Mouse (Mus musculus) midbrain, embryonic 13.5 days (tissue): ENCODE data around the gene Ylpm1. TPM values are rescaled to one million over a fixed set of nuclear protein-coding genes. Genes with fewer than 3 reads are reported as not detected.

Experiments
- ATAC-seq: fragments of 200-750 bp; cut with Nextera tagmentation; 2 replicates; pipeline ENCODE4 v1.8.0; 2017; ENCODE audit warnings: mild to moderate bottlenecking, moderate TSS enrichment, moderate library complexity
- H3K27ac ChIP-seq: fragments of 300-500 bp; sonication (generic); 2 replicates; pipeline ENCODE4 v1.5.1; 2015; ENCODE audit warnings: inconsistent platforms, mild to moderate bottlenecking, moderate library complexity
- H3K27me3 ChIP-seq: fragments of 300-500 bp; sonication (generic); 2 replicates; pipeline ENCODE4 v1.6.1; 2015; ENCODE audit warnings: mild to moderate bottlenecking, inconsistent platforms
- H3K36me3 ChIP-seq: fragments of 300-500 bp; sonication (generic); 2 replicates; pipeline ENCODE4 v1.6.1; 2015; ENCODE audit warnings: mild to moderate bottlenecking, inconsistent platforms
- H3K4me1 ChIP-seq: fragments of 300-500 bp; sonication (generic); replicated peaks from 2 replicates; pipeline ENCODE4 v1.6.1; 2015; ENCODE audit warnings: inconsistent platforms
- H3K4me2 ChIP-seq: fragments of 300-500 bp; sonication (generic); replicated peaks from 2 replicates; pipeline ENCODE4 v1.6.1; 2015; ENCODE audit warnings: moderate library complexity, mild to moderate bottlenecking, inconsistent platforms
- H3K4me3 ChIP-seq: fragments of 300-500 bp; sonication (generic); replicated peaks from 2 replicates; pipeline ENCODE4 v1.5.1; 2015; ENCODE audit warnings: mild to moderate bottlenecking, inconsistent platforms
- H3K9ac ChIP-seq: fragments of 300-500 bp; sonication (generic); replicated peaks from 2 replicates; pipeline ENCODE4 v1.6.1; 2015; ENCODE audit warnings: mild to moderate bottlenecking, inconsistent platforms
- H3K9me3 ChIP-seq: fragments of 300-500 bp; sonication (generic); 2 replicates; pipeline ENCODE4 v1.6.1; 2016; ENCODE audit warnings: mild to moderate bottlenecking, inconsistent platforms
- WGBS: fragments of 180-500 bp; shearing (Covaris S2); methylation state at CpG from one replicate; pipeline ENCODE4 v1.1.7; 2015; 5-methylcytosine and 5-hydroxymethylcytosine counted together
- polyA plus RNA-seq: library from polyadenylated mRNA; unstranded; fragments of >200 nt; fragmentation: Nextera tagmentation; extraction: Ambion mirVana; gene quantifications from 2 replicates; pipeline ENCODE4 v1.2.1, GENCODE M21; 2015

The Ylpm1 gene
- polyA plus RNA-seq, 1 experiment from 2014 or later = 40.2 TPM

- no peaks in the 10 kb centered on the region for H3K27me3 ChIP-seq
- 88% methylated on average over 1 of the region's 1 CpGs for WGBS
- H3K36me3 ChIP-seq = peaks cover 5% of the 10 kb centered on the region; the same call in 1 of the 2 replicates
- no peak for ATAC-seq
- H3K27ac ChIP-seq = no peak overlapping the region
- no peaks in the 10 kb centered on the region for H3K4me1 ChIP-seq
- H3K9me3 ChIP-seq = no peaks in the 10 kb centered on the region
- H3K4me2 ChIP-seq = no peak overlapping the region
- H3K4me3 ChIP-seq = no peak overlapping the region
- H3K9ac ChIP-seq = no peak overlapping the region
Measured at GRCm38 (mm10) chr12:85022071-85022470, 25.9 kb downstream of the Ylpm1 start.

GRCm38 (mm10) chr12:85032710-85033109 lies 36.6 kb downstream of the Ylpm1 start:
- no peaks in the 10 kb centered on the region for H3K27me3 ChIP-seq
- H3K27ac ChIP-seq = no peak overlapping the region
- no peak overlapping the region for H3K4me2 ChIP-seq
- H3K9ac ChIP-seq = no peak overlapping the region
- ATAC-seq = no peak
- peaks cover 46% of the 10 kb centered on the region for H3K36me3 ChIP-seq
- 98% methylated on average over 2 of the region's 2 CpGs for WGBS
- no peak overlapping the region for H3K4me3 ChIP-seq
- 0 out of 2 replicates have a peak, but pooled peaks cover 3% of the 10 kb centered on the region for H3K9me3 ChIP-seq
- H3K4me1 ChIP-seq = no peaks in the 10 kb centered on the region

GRCm38 (mm10) chr12:85051218-85051617 lies 55.1 kb downstream of the Ylpm1 start:
- Histone ChIP-seq H3K9ac (no peak overlapping the region), H3K27me3 (no peaks in the 10 kb centered on the region), H3K4me3 (no peak overlapping the region), H3K36me3 (peaks cover 62% of the 10 kb centered on the region), H3K27ac (no peak overlapping the region), H3K9me3 (no peaks in the 10 kb centered on the region), H3K4me1 (no peaks in the 10 kb centered on the region), H3K4me2 (no peak overlapping the region)
- no peak for ATAC-seq
- WGBS = 87% methylated on average over 6 of the region's 6 CpGs

- H3K27ac ChIP-seq = no peak overlapping the region
- no peaks in the 10 kb centered on the region for H3K9me3 ChIP-seq
- H3K36me3 ChIP-seq = peaks cover 68% of the 10 kb centered on the region
- no peak overlapping the region for H3K4me2 ChIP-seq
- H3K4me3 ChIP-seq = no peak overlapping the region
- H3K9ac ChIP-seq = no peak overlapping the region
- no peak for ATAC-seq
- H3K27me3 ChIP-seq = no peaks in the 10 kb centered on the region
- no peaks in the 10 kb centered on the region for H3K4me1 ChIP-seq
Measured at GRCm38 (mm10) chr12:85071043-85071442, 74.9 kb downstream of the Ylpm1 start.

GRCm38 (mm10) chr12:85077100-85077499 lies 81.0 kb downstream of the Ylpm1 start:
- Histone ChIP-seq H3K4me1 (no peaks in the 10 kb centered on the region), H3K9ac (no peak overlapping the region), H3K36me3 (peaks cover 42% of the 10 kb centered on the region), H3K9me3 (no peaks in the 10 kb centered on the region), H3K4me3 (no peak overlapping the region), H3K27ac (no peak overlapping the region), H3K4me2 (no peak overlapping the region), H3K27me3 (no peaks in the 10 kb centered on the region)
- WGBS = 95% methylated on average over 3 of the region's 3 CpGs
- ATAC-seq = no peak

GRCm38 (mm10) chr12:85084257-85084656 lies 88.1 kb downstream of the Ylpm1 start:
- no peaks in the 10 kb centered on the region for H3K27me3 ChIP-seq
- 90% methylated on average over 2 of the region's 2 CpGs for WGBS
- H3K4me3 ChIP-seq = no peak overlapping the region
- H3K4me2 ChIP-seq = no peak overlapping the region
- H3K27ac ChIP-seq = no peak overlapping the region
- no peaks in the 10 kb centered on the region for H3K9me3 ChIP-seq
- H3K4me1 ChIP-seq = no peaks in the 10 kb centered on the region
- peaks cover 29% of the 10 kb centered on the region for H3K36me3 ChIP-seq
- no peak overlapping the region for H3K9ac ChIP-seq
- ATAC-seq = no peak

GRCm38 (mm10) chr12:85084941-85085340 lies 88.8 kb downstream of the Ylpm1 start:
- Histone ChIP-seq H3K27ac (no peak overlapping the region), H3K9ac (no peak overlapping the region), H3K9me3 (no peaks in the 10 kb centered on the region), H3K4me2 (no peak overlapping the region), H3K4me3 (no peak overlapping the region), H3K4me1 (no peaks in the 10 kb centered on the region), H3K36me3 (peaks cover 36% of the 10 kb centered on the region), H3K27me3 (no peaks in the 10 kb centered on the region)
- no peak for ATAC-seq
- WGBS = 94% methylated on average over 4 of the region's 4 CpGs

- no peak for ATAC-seq
- Histone ChIP-seq H3K9ac (no peak overlapping the region), H3K27ac (no peak overlapping the region), H3K27me3 (no peaks in the 10 kb centered on the region), H3K4me1 (no peaks in the 10 kb centered on the region), H3K36me3 (peaks cover 40% of the 10 kb centered on the region), H3K4me2 (no peak overlapping the region), H3K4me3 (no peak overlapping the region), H3K9me3 (no peaks in the 10 kb centered on the region)
- WGBS = 98% methylated on average over 12 of the region's 12 CpGs
Measured at GRCm38 (mm10) chr12:85087845-85088244, 91.7 kb downstream of the Ylpm1 start.

GRCm38 (mm10) chr12:85091190-85091589 lies 95.1 kb downstream of the Ylpm1 start:
- no peaks in the 10 kb centered on the region for H3K9me3 ChIP-seq
- no peak overlapping the region for H3K9ac ChIP-seq
- no peak overlapping the region for H3K4me2 ChIP-seq
- peaks cover 14% of the 10 kb centered on the region for H3K4me1 ChIP-seq
- ATAC-seq = no peak
- H3K4me3 ChIP-seq = no peak overlapping the region
- no peak overlapping the region for H3K27ac ChIP-seq
- peaks cover 40% of the 10 kb centered on the region for H3K36me3 ChIP-seq
- no peaks in the 10 kb centered on the region for H3K27me3 ChIP-seq
- 85% methylated on average over 3 of the region's 3 CpGs for WGBS

GRCm38 (mm10) chr12:85092214-85092613 lies 96.1 kb downstream of the Ylpm1 start:
- Histone ChIP-seq H3K27me3 (no peaks in the 10 kb centered on the region), H3K4me2 (no peak overlapping the region), H3K4me1 (peaks cover 14% of the 10 kb centered on the region), H3K9ac (no peak overlapping the region), H3K9me3 (no peaks in the 10 kb centered on the region), H3K36me3 (peaks cover 31% of the 10 kb centered on the region), H3K4me3 (no peak overlapping the region), H3K27ac (no peak overlapping the region)
- ATAC-seq = peak; percentile 54; the same call in 1 of the 2 replicates
- 7% methylated on average over 3 of the region's 3 CpGs for WGBS

- no peak overlapping the region for H3K4me3 ChIP-seq
- H3K27me3 ChIP-seq = no peaks in the 10 kb centered on the region
- H3K27ac ChIP-seq = no peak overlapping the region
- H3K36me3 ChIP-seq = peaks cover 13% of the 10 kb centered on the region
- no peak for ATAC-seq
- no peaks in the 10 kb centered on the region for H3K9me3 ChIP-seq
- H3K4me1 ChIP-seq = peaks cover 14% of the 10 kb centered on the region
- WGBS = 36% methylated on average over 14 of the region's 14 CpGs
- no peak overlapping the region for H3K4me2 ChIP-seq
- H3K9ac ChIP-seq = no peak overlapping the region
Measured at GRCm38 (mm10) chr12:85094010-85094409, 97.9 kb downstream of the Ylpm1 start.

- no peak for ATAC-seq
- no peak overlapping the region for H3K9ac ChIP-seq
Measured at GRCm38 (mm10) chr12:85094706-85095105, 98.6 kb downstream of the Ylpm1 start.

GRCm38 (mm10) chr12:85095146-85095545 lies 99.0 kb downstream of the Ylpm1 start:
- H3K27ac ChIP-seq = no peak overlapping the region
- no peak for ATAC-seq

More at GRCm38 (mm10) chr12:85094706-85095105, 98.6 kb downstream of the Ylpm1 start:
- no peaks in the 10 kb centered on the region for H3K27me3 ChIP-seq
- WGBS = 84% methylated on average over 10 of the region's 10 CpGs
- H3K4me2 ChIP-seq = no peak overlapping the region
- no peak overlapping the region for H3K27ac ChIP-seq
- no peaks in the 10 kb centered on the region for H3K9me3 ChIP-seq
- no peak overlapping the region for H3K4me3 ChIP-seq
- peaks cover 14% of the 10 kb centered on the region for H3K4me1 ChIP-seq
- H3K36me3 ChIP-seq = peaks cover 6% of the 10 kb centered on the region

More at GRCm38 (mm10) chr12:85095146-85095545, 99.0 kb downstream of the Ylpm1 start:
- 89% methylated on average over 11 of the region's 11 CpGs for WGBS
- no peak overlapping the region for H3K4me2 ChIP-seq
- H3K27me3 ChIP-seq = no peaks in the 10 kb centered on the region
- H3K9ac ChIP-seq = no peak overlapping the region
- no peak overlapping the region for H3K4me3 ChIP-seq
- no peaks in the 10 kb centered on the region for H3K9me3 ChIP-seq
- H3K36me3 ChIP-seq = peaks cover 3% of the 10 kb centered on the region; the same call in 1 of the 2 replicates
- peaks cover 14% of the 10 kb centered on the region for H3K4me1 ChIP-seq
